Mouse (Mus musculus) spleen, adult 2 months (tissue): ENCODE measurements around the gene Pias3. TPM values are rescaled to one million over a fixed set of nuclear protein-coding genes. Genes with fewer than 3 reads are reported as not detected.
"Not testable (repeated sequence)": the region's sequence is repeated elsewhere in the genome, so short reads cannot be mapped to it uniquely, and the experiment has no call there.

ENCODE experiments used
- DNase-seq, 2 experiments: peaks; one replicate each; pipeline versions ENCODE4 v3.0.0 to v3.0.0-alpha.2; 2012 to 2021; ENCODE audit warnings: low spot score in 2 of 2, low read depth in 1 of 2
- H3K27ac ChIP-seq: fragments of 200-500 bp; 2 replicates; pipeline ENCODE4 v1.5.1; 2012; ENCODE audit warnings: low read length, inconsistent platforms; ENCODE audit not compliant: insufficient read depth
- H3K27me3 ChIP-seq: fragments of 200-500 bp; 2 replicates; pipeline ENCODE4 v1.6.1; 2012; ENCODE audit warnings: mild to moderate bottlenecking, moderate library complexity, low read length, inconsistent platforms; ENCODE audit not compliant: control insufficient read depth, insufficient read depth
- H3K36me3 ChIP-seq: fragments of 200-500 bp; 2 replicates; pipeline ENCODE4 v1.6.1; 2012; ENCODE audit warnings: mild to moderate bottlenecking, low read length, inconsistent platforms; ENCODE audit not compliant: control insufficient read depth, insufficient read depth
- H3K4me1 ChIP-seq: fragments of 200-500 bp; 2 replicates; pipeline ENCODE4 v1.6.1; 2011; ENCODE audit warnings: inconsistent platforms; ENCODE audit not compliant: control insufficient read depth, insufficient read depth, insufficient read length
- H3K4me3 ChIP-seq: fragments of 200-500 bp; 2 replicates; pipeline ENCODE4 v1.5.1; 2011; ENCODE audit warnings: mild to moderate bottlenecking, inconsistent platforms; ENCODE audit not compliant: insufficient read depth, insufficient read length; ENCODE audit errors: extremely low read depth
- CTCF ChIP-seq: fragments of 200-500 bp; IDR thresholded peaks from 2 replicates; pipeline ENCODE4 v1.5.1; 2011; ENCODE audit warnings: mild to moderate bottlenecking, inconsistent platforms; ENCODE audit not compliant: insufficient read depth, insufficient read length, insufficient replicate concordance; ENCODE audit errors: extremely low read depth
- POLR2A ChIP-seq: fragments of 200-500 bp; IDR thresholded peaks from 2 replicates; pipeline ENCODE4 v1.6.1; 2011; ENCODE audit warnings: low read depth, low read length, inconsistent platforms
- WGBS: fragments of 180-500 bp; shearing (Covaris S2); methylation state at CpG from one replicate; pipeline ENCODE4 v1.1.7; 2018; 5-methylcytosine and 5-hydroxymethylcytosine counted together
- polyA plus RNA-seq: library from polyadenylated mRNA; depleted of rRNA; stranded (reverse); fragments of >200 nt; gene quantifications from 2 replicates; pipeline ENCODE4 v1.2.3, GENCODE M21; 2012; rRNA removed

Pias3 gene
- 30.9 and 31.0 TPM in 2 replicates for polyA plus RNA-seq

DNA sequence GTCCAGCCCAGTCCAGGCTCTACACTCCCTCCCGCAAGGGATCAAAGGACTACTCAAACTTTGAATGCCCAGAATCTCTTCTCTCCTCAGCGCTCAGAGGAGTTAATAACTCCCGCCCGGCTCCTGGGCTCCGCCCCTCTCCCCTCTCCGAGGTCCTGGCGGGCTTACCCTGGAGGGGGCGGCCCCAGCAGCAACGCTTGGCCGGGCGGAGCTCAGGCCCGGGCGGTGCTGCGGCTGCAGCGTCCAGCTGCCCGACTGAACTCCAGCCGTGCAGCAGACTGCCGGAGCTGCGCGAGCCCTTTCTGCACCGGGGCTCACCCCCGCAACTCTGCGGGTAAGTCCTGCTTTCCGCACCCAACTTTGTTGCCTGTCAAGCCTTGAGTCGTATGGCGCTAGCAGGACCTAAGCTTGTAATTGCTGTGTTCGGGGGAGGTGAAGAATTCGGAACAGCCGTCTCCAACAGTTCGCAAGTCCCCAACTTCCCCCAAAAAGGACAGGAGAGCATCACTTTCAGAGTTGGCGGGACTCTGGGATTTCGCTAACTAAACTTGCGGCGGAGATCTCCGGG, at the start of gene Pias3:
Gene Pias3 (plus strand): TSS at position 187 of the 568 bp plus-strand sequence.
- DNase-seq = peak in 1 of 2 experiments; percentile 66
- under 1% methylated on average over 34 of the region's 35 CpGs for WGBS
- Histone ChIP-seq H3K4me3 (peak within 1 kb of the TSS; percentile 100), H3K27ac (peak within 1 kb of the TSS; percentile 95), H3K27me3 (no peaks in the 10 kb centered on the region), H3K36me3 (peaks cover 3% of the 10 kb centered on the region; the same call in 1 of the 2 replicates), H3K4me1 (peaks cover 4% of the 10 kb centered on the region; the same call in 1 of the 2 replicates)
- no peak; the same call in 1 of the 2 replicates for TF ChIP-seq POLR2A
- no peak for TF ChIP-seq CTCF

DNA sequence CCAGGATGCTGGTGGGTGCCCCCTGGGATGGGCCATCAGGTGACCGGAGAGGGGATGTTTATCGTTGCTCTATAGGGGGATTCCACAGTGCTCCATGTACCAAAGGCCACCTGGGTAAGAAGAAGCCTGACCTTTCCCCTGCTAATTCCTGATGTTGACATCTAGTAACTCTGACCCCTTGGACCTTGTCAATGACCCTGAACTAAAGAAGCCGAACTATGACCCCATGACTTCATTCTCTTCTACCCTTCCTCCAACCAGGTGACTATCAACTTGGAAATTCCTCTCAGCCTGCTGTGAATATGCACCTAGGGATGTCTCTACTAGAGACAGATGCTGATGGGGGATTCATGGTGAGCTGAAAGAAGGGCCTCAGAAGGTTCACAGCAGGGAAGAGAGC, 48.8 kb upstream of the Pias3 start:
- TF ChIP-seq POLR2A (no peak), CTCF (no peak)
- H3K4me3 ChIP-seq = no peak overlapping the region
- 96% methylated on average over 3 of the region's 3 CpGs for WGBS
- H3K4me1 ChIP-seq = no peaks in the 10 kb centered on the region
- H3K27ac ChIP-seq = no peak overlapping the region
- H3K36me3 ChIP-seq = peaks cover 8% of the 10 kb centered on the region
- H3K27me3 ChIP-seq = no peaks in the 10 kb centered on the region
- DNase-seq = no peak

DNA sequence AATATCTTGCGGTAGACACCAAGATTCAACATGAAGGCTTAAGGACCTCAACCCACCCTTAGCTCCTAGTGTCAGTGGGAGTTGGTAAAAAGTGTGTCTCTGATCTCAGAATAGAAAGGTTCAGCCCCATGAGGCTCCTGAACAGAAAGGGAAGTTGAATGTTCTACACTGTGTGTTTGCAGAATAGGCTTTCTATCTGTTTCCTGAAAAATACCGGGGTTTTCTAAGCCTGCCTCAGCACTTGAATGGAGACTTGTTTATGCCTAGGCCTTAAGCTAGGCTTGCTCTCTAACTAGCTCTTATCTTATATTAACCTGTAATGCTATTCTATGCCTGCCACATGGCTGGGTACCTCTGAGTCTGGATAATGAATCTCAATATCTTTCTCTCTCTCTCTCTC, 35.3 kb upstream of the Pias3 start:
- 49% methylated on average over 2 of the region's 2 CpGs for WGBS
- H3K4me3 ChIP-seq = no peak overlapping the region
- no peak overlapping the region for H3K27ac ChIP-seq
- H3K36me3 ChIP-seq = no peaks in the 10 kb centered on the region
- no peaks in the 10 kb centered on the region; the same call in 1 of the 2 replicates for H3K4me1 ChIP-seq
- no peak for DNase-seq
- no peaks in the 10 kb centered on the region for H3K27me3 ChIP-seq
- TF ChIP-seq POLR2A (no peak), CTCF (no peak)

DNA sequence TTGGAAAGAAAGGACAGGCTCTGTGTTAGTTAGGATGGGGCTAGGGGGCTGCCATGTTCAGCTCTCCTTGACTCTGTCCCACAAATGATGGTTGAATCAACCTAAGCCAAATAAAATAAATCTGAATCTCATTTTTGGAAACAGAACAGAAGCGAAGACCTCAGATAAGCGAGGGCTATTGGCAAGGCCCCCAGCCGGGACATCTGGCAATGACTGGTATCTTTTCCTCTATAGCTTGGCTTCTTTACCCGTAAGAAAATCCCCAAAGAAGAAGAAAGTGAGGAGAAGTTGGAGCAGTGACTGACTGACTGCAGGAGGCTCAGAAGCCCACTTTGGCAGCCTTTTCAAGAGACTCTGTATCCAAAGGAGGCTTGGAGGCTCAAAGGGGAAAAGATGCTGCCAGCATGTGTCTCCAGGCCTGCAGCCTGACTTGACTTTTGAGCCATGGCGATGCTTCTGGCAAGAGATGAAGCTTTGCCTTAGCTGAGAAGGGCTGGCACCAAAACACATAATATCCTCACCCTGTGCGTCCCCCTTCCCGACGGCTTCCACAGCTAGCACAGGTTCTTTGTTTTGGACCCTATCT, 33.4 kb upstream of the Pias3 start:
- Histone ChIP-seq H3K27me3 (no peaks in the 10 kb centered on the region), H3K4me3 (no peak overlapping the region), H3K36me3 (no peaks in the 10 kb centered on the region), H3K27ac (no peak overlapping the region), H3K4me1 (no peaks in the 10 kb centered on the region; the same call in 1 of the 2 replicates)
- TF ChIP-seq POLR2A = no peak
- no peak for TF ChIP-seq CTCF
- 86% methylated on average over 8 of the region's 8 CpGs for WGBS
- no peak for DNase-seq

DNA sequence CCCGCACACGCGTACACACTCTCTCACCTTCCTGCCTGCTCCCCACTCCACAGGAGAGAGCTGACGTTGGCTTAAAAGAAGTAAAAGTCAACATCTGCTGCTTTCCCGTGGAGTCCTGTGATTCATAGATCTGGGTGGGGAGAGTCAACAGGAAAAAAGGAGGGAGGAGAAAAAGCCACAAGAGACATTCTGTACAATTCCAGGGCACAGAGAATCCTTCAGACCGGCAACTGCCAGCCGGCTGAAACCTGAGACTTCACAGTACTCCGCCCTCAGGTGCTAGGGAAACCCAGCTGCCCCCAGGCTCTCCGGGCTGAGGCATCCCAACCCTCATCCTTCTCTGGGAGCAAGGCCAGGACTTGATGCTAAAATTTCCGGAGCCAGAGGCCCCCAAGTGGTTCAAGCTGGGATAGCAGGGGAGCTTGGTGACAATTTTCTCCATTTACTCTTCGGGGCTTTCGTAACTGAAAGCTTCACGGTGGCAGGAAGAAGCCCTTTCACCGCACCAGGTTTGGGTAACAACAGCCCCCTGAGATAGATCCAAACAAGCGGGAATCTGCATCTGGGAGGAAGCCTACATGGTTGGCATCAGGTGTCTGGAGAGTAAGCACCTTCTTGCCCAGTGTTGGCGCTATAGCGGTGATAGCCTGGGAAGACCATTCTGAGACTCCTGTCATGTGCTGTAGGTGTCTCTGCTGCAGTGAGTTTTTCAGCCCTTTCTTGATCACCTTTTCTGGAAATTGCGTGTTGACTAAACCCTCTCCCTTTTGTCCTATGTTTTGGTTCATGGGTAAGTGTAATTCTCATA, 32.5 kb upstream of the Pias3 start:
- H3K4me1 ChIP-seq = no peaks in the 10 kb centered on the region; the same call in 1 of the 2 replicates
- H3K4me3 ChIP-seq = peak overlapping the region; percentile 47; the same call in 1 of the 2 replicates
- H3K27ac ChIP-seq = no peak overlapping the region
- peak; percentile 42 to 66 for DNase-seq
- TF ChIP-seq POLR2A (no peak), CTCF (peak; percentile 38; the same call in 1 of the 2 replicates)
- H3K36me3 ChIP-seq = no peaks in the 10 kb centered on the region
- 8% methylated on average over 18 of the region's 18 CpGs for WGBS
- no peaks in the 10 kb centered on the region for H3K27me3 ChIP-seq

DNA sequence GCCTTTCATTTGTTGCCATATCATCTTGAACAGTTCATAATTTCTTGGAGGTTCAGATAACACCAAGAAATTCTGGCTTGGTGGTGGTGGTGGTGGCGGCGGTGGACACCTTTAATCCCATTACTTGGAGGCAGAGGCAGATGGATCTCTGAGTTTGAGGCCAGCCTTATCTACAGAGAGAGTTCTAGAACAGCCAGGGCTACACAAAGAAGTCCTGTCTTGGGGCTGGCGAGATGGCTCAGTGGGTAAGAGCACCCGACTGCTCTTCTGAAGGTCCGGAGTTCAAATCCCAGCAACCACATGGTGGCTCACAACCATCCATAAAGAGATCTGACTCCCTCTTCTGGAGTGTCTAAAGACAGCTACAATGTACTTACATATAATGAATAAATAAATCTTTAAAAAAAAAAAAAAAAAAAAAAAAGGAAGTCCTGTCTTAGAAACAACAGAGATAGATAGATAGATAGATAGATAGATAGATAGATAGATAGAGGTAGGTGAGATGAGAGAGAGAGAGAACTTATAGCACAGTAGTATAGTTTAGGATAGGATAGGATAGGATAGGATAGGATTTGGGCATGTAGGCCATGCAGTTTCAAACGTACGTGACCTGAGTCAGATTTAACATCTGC, 30.3 kb upstream of the Pias3 start:
- H3K36me3 ChIP-seq, DNase-seq: not testable (repeated sequence)

More for the DNA sequence above, 30.3 kb upstream of the Pias3 start:
- not testable (repeated sequence) for H3K27ac ChIP-seq, H3K27me3 ChIP-seq, H3K4me1 ChIP-seq, H3K4me3 ChIP-seq
- WGBS = 89% methylated on average over 7 of the region's 7 CpGs
